Mouse (Mus musculus) spleen, adult 2 months (tissue): Measurements from ENCODE around the gene Polr1c.

Source experiments
- CTCF ChIP-seq: fragments of 200-500 bp; IDR thresholded peaks from 2 replicates; pipeline ENCODE4 v1.5.1; 2011; ENCODE audit warnings: mild to moderate bottlenecking, inconsistent platforms; ENCODE audit not compliant: insufficient read depth, insufficient read length, insufficient replicate concordance; ENCODE audit errors: extremely low read depth
- POLR2A ChIP-seq: fragments of 200-500 bp; IDR thresholded peaks from 2 replicates; pipeline ENCODE4 v1.6.1; 2011; ENCODE audit warnings: low read depth, low read length, inconsistent platforms

DNA sequence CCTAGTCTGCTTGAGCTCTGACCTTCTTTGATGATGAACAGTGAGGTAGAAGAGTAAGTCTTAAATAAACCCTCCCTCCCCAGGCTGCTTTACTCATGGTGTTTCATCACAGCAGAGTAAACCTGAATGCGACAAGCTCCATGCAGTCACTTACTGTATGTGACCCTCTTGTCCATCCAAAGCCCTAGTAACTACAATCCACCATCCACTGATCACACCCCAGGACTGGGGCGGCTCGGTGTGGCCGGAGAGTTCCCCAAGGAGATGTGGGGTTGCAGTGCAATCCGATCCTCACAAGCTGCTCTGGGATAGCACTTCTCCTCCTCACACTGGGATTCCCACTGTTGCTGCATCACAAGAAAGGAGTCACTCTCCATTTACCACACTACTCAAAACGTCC is 26.6 kb upstream of the Polr1c start:
- no peak for TF ChIP-seq CTCF
- no peak for TF ChIP-seq POLR2A
